Comparison of ENCODE assay signal across 10 mouse cellular contexts in genomic region chr8:44997829-44998228, GRCm38 (mm10).
DNase-seq lines count a peak whose midpoint lies in the region; ATAC-seq and TF ChIP-seq lines count a peak whose summit lies in the region.
"Had no signal": no experiment of that assay in that cellular context is flagged by ENCODE, and none has a peak within 500 bp of the region (broad histone marks: within the 10 kb centered on the region; RNA-seq: fewer than 3 reads in every experiment).

No protein-coding gene starts in this region.

- H3K9ac ChIP-seq in heart, embryonic 11.5 days (ENCODE audit: low read depth, low read length), result no peak overlapping the region
- H3K9ac ChIP-seq in kidney, postnatal 0 days (ENCODE audit: low read depth, low read length), result no peak overlapping the region
- H3K9ac ChIP-seq in embryonic facial prominence, embryonic 14.5 days (ENCODE audit: low read depth, low read length), result no peak overlapping the region
- H3K9ac ChIP-seq in heart, postnatal 0 days (replicated peaks; ENCODE audit: low read depth, low read length), result peak overlapping the region; percentile 52

- H3K27ac ChIP-seq in heart, embryonic 11.5 days (ENCODE audit: low read depth, low read length), result peak overlapping the region; percentile 84
- H3K27ac ChIP-seq in kidney, postnatal 0 days, result peak overlapping the region; percentile 77
- 0 out of 2 replicates have a peak overlapping the region, but pooled peaks have one; percentile 22 for H3K27ac ChIP-seq in embryonic facial prominence, embryonic 14.5 days (replicated peaks; ENCODE audit: low read depth, low read length)
- H3K27ac ChIP-seq in heart, postnatal 0 days (ENCODE audit: low read depth), result peak overlapping the region; percentile 92

- DNase-seq in heart, adult 9 months (ENCODE audit: low spot score in 2 of 2), result no peak
- peak; percentile 69 for DNase-seq in kidney, postnatal 0 days (ENCODE audit: low spot score)
- no peak for DNase-seq in kidney, adult 9 months
- no peak for DNase-seq in embryonic facial prominence, embryonic 14.5 days (ENCODE audit: low spot score)
- no peak for DNase-seq in heart, postnatal 0 days (ENCODE audit: low spot score)
- no peak for DNase-seq in ovary, postnatal 36 days (ENCODE audit: low spot score)
- DNase-seq in B cell, adult 2 months, result no peak
- DNase-seq: thymus, adult 2 months had no signal

- TF ChIP-seq EP300 in heart, postnatal 0 days (IDR thresholded peaks at IDR 0.05; ENCODE audit: low read depth), result no peak

- no peak for ATAC-seq in heart, embryonic 11.5 days (replicated peaks; ENCODE audit: insufficient number of reproducible peaks, low FRiP score, low TSS enrichment)
- ATAC-seq in kidney, postnatal 0 days (replicated peaks; ENCODE audit: low FRiP score, low read depth), result no peak
- no peak for ATAC-seq in embryonic facial prominence, embryonic 14.5 days (ENCODE audit: low read depth)
- no peak for ATAC-seq in heart, postnatal 0 days (ENCODE audit: insufficient read depth, low read depth)

- no peaks in the 10 kb centered on the region for H3K27me3 ChIP-seq in heart, embryonic 11.5 days (ENCODE audit: control insufficient read depth, insufficient read depth, low read length)
- no peaks in the 10 kb centered on the region for H3K27me3 ChIP-seq in kidney, postnatal 0 days (ENCODE audit: insufficient read depth, low read length)
- no peaks in the 10 kb centered on the region for H3K27me3 ChIP-seq in embryonic facial prominence, embryonic 14.5 days (replicated peaks; ENCODE audit: control insufficient read depth, insufficient read depth, low read length)
- H3K27me3 ChIP-seq in heart, postnatal 0 days (ENCODE audit: control insufficient read depth, insufficient read depth, low read length), result no peaks in the 10 kb centered on the region
- H3K27me3 ChIP-seq: CH12.LX had no signal

- 56% methylated on average over 6 of the region's 6 CpGs for WGBS in heart, embryonic 11.5 days (ENCODE audit: insufficient replicate concordance)
- 23% methylated on average over 6 of the region's 6 CpGs for WGBS in kidney, postnatal 0 days
- 27% methylated on average over 6 of the region's 6 CpGs for WGBS in embryonic facial prominence, embryonic 14.5 days
- 20% methylated on average over 6 of the region's 6 CpGs for WGBS in heart, postnatal 0 days

- H3K9me3 ChIP-seq in heart, embryonic 11.5 days (replicated peaks; ENCODE audit: control insufficient read depth, low read length), result no peaks in the 10 kb centered on the region
- H3K9me3 ChIP-seq in kidney, postnatal 0 days (replicated peaks; ENCODE audit: low read length), result no peaks in the 10 kb centered on the region
- H3K9me3 ChIP-seq in embryonic facial prominence, embryonic 14.5 days (ENCODE audit: control insufficient read depth, low read length), result no peaks in the 10 kb centered on the region
- no peaks in the 10 kb centered on the region for H3K9me3 ChIP-seq in heart, postnatal 0 days (replicated peaks; ENCODE audit: control insufficient read depth, low read length)

- no peak for TF ChIP-seq CTCF in kidney, postnatal 0 days (IDR thresholded peaks at IDR 0.05; ENCODE audit: low read depth)
- TF ChIP-seq CTCF in heart, postnatal 0 days (IDR thresholded peaks at IDR 0.05; ENCODE audit: low read depth), result no peak

- peak overlapping the region; percentile 55 for H3K4me2 ChIP-seq in heart, embryonic 11.5 days
- H3K4me2 ChIP-seq in kidney, postnatal 0 days (ENCODE audit: low read length), result peak overlapping the region; percentile 32; the same call in 1 of the 2 replicates
- H3K4me2 ChIP-seq in embryonic facial prominence, embryonic 14.5 days (ENCODE audit: low read depth, low read length), result no peak overlapping the region
- peak overlapping the region; percentile 62 for H3K4me2 ChIP-seq in heart, postnatal 0 days (ENCODE audit: low read depth, low read length)

- H3K4me1 ChIP-seq in heart, embryonic 11.5 days (ENCODE audit: control insufficient read depth, insufficient read depth, low read length), result peaks cover 59% of the 10 kb centered on the region
- peaks cover 31% of the 10 kb centered on the region for H3K4me1 ChIP-seq in kidney, postnatal 0 days (replicated peaks; ENCODE audit: insufficient read depth, low read length)
- peaks cover 50% of the 10 kb centered on the region for H3K4me1 ChIP-seq in embryonic facial prominence, embryonic 14.5 days (ENCODE audit: control insufficient read depth, insufficient read depth, low read length)
- peaks cover 36% of the 10 kb centered on the region for H3K4me1 ChIP-seq in heart, postnatal 0 days (ENCODE audit: control insufficient read depth, insufficient read depth)

- no peaks in the 10 kb centered on the region for H3K36me3 ChIP-seq in heart, embryonic 11.5 days (ENCODE audit: control insufficient read depth, insufficient read depth, low read length)
- no peaks in the 10 kb centered on the region for H3K36me3 ChIP-seq in kidney, postnatal 0 days (ENCODE audit: insufficient read depth, low read length)
- no peaks in the 10 kb centered on the region for H3K36me3 ChIP-seq in embryonic facial prominence, embryonic 14.5 days (ENCODE audit: control insufficient read depth, insufficient read depth, low read length)
- H3K36me3 ChIP-seq in heart, postnatal 0 days (replicated peaks; ENCODE audit: control insufficient read depth, insufficient read depth, low read length), result no peaks in the 10 kb centered on the region

- 0 out of 2 replicates have a peak overlapping the region, but pooled peaks have one; percentile 3 for H3K4me3 ChIP-seq in heart, embryonic 11.5 days (ENCODE audit: low read depth, low read length)
- no peak overlapping the region for H3K4me3 ChIP-seq in kidney, postnatal 0 days (replicated peaks; ENCODE audit: low read depth, low read length)
- H3K4me3 ChIP-seq in embryonic facial prominence, embryonic 14.5 days (ENCODE audit: low read depth, low read length), result no peak overlapping the region
- peak overlapping the region; percentile 47 for H3K4me3 ChIP-seq in heart, postnatal 0 days (ENCODE audit: low read depth, low read length)

Comparison
In these comparisons a context has a peak if more than half of its experiments do, and no peak if none do; other contexts are left out.
1. H3K27ac ChIP-seq: peak in every context shown above with its lines; median percentile 92 in heart, postnatal 0 days; 84 in heart, embryonic 11.5 days; 77 in kidney, postnatal 0 days; 22 in embryonic facial prominence, embryonic 14.5 days.
2. H3K4me3 ChIP-seq: peak in heart, embryonic 11.5 days (single experiment) and heart, postnatal 0 days (single experiment); none in kidney, postnatal 0 days (single experiment) and embryonic facial prominence, embryonic 14.5 days (single experiment).